1 mouse cellular context compared by ENCODE assay signal in genomic region chr17:5934554-5935324, GRCm38 (mm10).
TF ChIP-seq lines count a peak whose summit lies in the region.

No protein-coding gene starts in this region.

TF ChIP-seq in CH12.LX, 34 proteins besides CTCF, POLR2A, EP300 and RAD21 (continued from another document):
- TF ChIP-seq RCOR1 (conservative IDR thresholded peaks at IDR 0.05; ENCODE audit: low read depth, low read length): peak; percentile 39; the same call in 1 of the 2 replicates
- TF ChIP-seq ZNF384 (IDR thresholded peaks at IDR 0.05; ENCODE audit: low read depth, low read length): no peak
- TF ChIP-seq MXI1 (IDR thresholded peaks at IDR 0.05; ENCODE audit: low read depth, low read length): peak; percentile 47
- peak; percentile 24; the same call in 1 of the 2 replicates for TF ChIP-seq IRF4 (IDR thresholded peaks at IDR 0.05; ENCODE audit: low read depth, low read length)
